8 mouse cellular contexts compared by ENCODE assay signal in the genomic region with DNA sequence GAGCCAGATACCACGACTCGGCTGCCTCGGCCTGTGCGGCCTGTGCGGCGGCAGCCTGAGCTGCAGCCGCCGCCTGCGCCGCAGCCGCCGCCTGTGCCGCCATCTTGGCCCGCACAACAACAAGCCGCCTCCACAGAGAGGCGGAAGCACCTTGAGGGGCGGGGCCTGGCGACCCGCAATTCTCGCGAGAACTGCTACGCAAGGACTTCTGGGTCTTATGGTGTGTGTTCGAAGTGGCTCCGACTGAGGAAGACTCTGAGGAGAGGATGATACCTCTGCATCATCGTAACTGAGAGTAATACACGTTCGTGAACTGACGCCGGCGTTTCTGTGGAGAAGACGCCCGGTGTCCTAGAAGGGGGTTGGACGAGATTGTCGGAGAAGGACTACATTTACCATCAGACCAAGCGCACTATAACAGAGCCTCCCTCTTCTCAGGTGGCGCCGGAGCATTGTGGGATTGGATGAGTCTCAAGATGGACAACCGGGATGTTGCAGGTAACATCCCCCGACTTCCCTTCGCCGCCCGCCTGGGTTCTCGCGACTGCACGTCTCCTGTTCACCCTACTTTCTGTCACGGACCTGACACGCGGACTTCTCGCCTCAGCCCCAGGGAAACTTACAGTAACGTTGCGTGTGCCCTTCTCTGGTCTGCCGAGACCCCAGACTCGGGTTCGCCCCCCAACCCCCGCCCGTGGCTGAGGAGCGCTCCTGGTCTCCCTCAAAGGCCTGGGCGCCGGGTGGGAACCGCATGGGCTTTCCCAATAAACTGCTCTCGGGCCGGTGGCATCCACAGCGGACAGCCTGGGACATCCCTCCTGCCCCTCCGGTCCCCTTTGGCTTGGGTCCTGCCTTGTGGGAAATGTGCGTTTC. TPM values are rescaled to one million over a fixed set of nuclear protein-coding genes. Genes with fewer than 3 reads are reported as not detected.
DNase-seq lines count a peak whose midpoint lies in the region; ATAC-seq and TF ChIP-seq lines count a peak whose summit lies in the region.

Gene Mau2 (minus strand): TSS at position 152 of the 873 bp plus-strand sequence.
Gene Sugp1 (plus strand): TSS at position 231 of the 873 bp plus-strand sequence.

- ATAC-seq in erythroid progenitor cell, adult 5-6 weeks (replicated peaks; ENCODE audit: low FRiP score, poor library complexity, severe bottlenecking): peak; percentile 92
- peak; percentile 93 for ATAC-seq in heart, embryonic 12.5 days (ENCODE audit: insufficient number of reproducible peaks, low FRiP score)
- ATAC-seq in kidney, postnatal 0 days (replicated peaks; ENCODE audit: low FRiP score, low read depth): peak; percentile 94
- peak; percentile 91 for ATAC-seq in liver, embryonic 11.5 days (replicated peaks; ENCODE audit: low FRiP score)
- peak; percentile 95 for ATAC-seq in stomach, embryonic 14.5 days (ENCODE audit: insufficient number of reproducible peaks, insufficient read depth, low FRiP score, low read depth)

- peak within 1 kb of the TSS; percentile 95 for H3K9ac ChIP-seq in heart, embryonic 12.5 days
- H3K9ac ChIP-seq in kidney, postnatal 0 days (ENCODE audit: low read depth, low read length): peak within 1 kb of the TSS; percentile 97
- peak within 1 kb of the TSS; percentile 98 for H3K9ac ChIP-seq in liver, embryonic 11.5 days (ENCODE audit: low read depth, low read length)
- H3K9ac ChIP-seq in stomach, embryonic 14.5 days (replicated peaks; ENCODE audit: low read depth, low read length): peak within 1 kb of the TSS; percentile 88

- WGBS in heart, embryonic 12.5 days: under 1% methylated on average over 65 of the region's 65 CpGs
- under 1% methylated on average over 65 of the region's 65 CpGs for WGBS in kidney, postnatal 0 days
- under 1% methylated on average over 65 of the region's 65 CpGs for WGBS in liver, embryonic 11.5 days
- WGBS in stomach, embryonic 14.5 days: under 1% methylated on average over 65 of the region's 65 CpGs

- no peak for TF ChIP-seq CTCF in kidney, postnatal 0 days (IDR thresholded peaks at IDR 0.05; ENCODE audit: low read depth)

- H3K27ac ChIP-seq in heart, embryonic 12.5 days (ENCODE audit: poor library complexity, severe bottlenecking): peak within 1 kb of the TSS; percentile 23; the same call in 1 of the 2 replicates
- H3K27ac ChIP-seq in kidney, postnatal 0 days: peak within 1 kb of the TSS; percentile 75
- H3K27ac ChIP-seq in liver, embryonic 11.5 days (ENCODE audit: low read depth, low read length): peak within 1 kb of the TSS; percentile 54
- no peak within 1 kb of the TSS for H3K27ac ChIP-seq in stomach, embryonic 14.5 days (ENCODE audit: low read length)

- DNase-seq in CD4-positive helper T cell, adult 2 months (ENCODE audit: low read depth, low spot score): peak; percentile 99
- DNase-seq in brain, embryonic 18.5 days (ENCODE audit: low read depth, low spot score): peak; percentile 93
- peak; percentile 95 for DNase-seq in kidney, postnatal 0 days (ENCODE audit: low spot score)
- peak; percentile 97 for DNase-seq in liver, embryonic 11.5 days (ENCODE audit: low spot score)
- peak; percentile 100 for DNase-seq in naive thymus-derived CD4-positive, alpha-beta T cell, adult 2 months (ENCODE audit: low read depth)

- H3K27me3 ChIP-seq in heart, embryonic 12.5 days (replicated peaks): no peaks in the 10 kb centered on the region
- H3K27me3 ChIP-seq in kidney, postnatal 0 days (ENCODE audit: insufficient read depth, low read length): no peaks in the 10 kb centered on the region
- H3K27me3 ChIP-seq in liver, embryonic 11.5 days (replicated peaks; ENCODE audit: control insufficient read depth, insufficient read depth, low read length): no peaks in the 10 kb centered on the region
- H3K27me3 ChIP-seq in stomach, embryonic 14.5 days (ENCODE audit: control insufficient read depth, insufficient read depth, low read length): no peaks in the 10 kb centered on the region

- H3K4me2 ChIP-seq in heart, embryonic 12.5 days: peak within 1 kb of the TSS; percentile 94
- peak within 1 kb of the TSS; percentile 91 for H3K4me2 ChIP-seq in kidney, postnatal 0 days (ENCODE audit: low read length)
- peak within 1 kb of the TSS; percentile 75 for H3K4me2 ChIP-seq in liver, embryonic 11.5 days
- H3K4me2 ChIP-seq in stomach, embryonic 14.5 days (replicated peaks; ENCODE audit: low read depth, low read length): peak within 1 kb of the TSS; percentile 96

- peaks cover 5% of the 10 kb centered on the region; the same call in 1 of the 2 replicates for H3K36me3 ChIP-seq in heart, embryonic 12.5 days
- no peaks in the 10 kb centered on the region for H3K36me3 ChIP-seq in kidney, postnatal 0 days (ENCODE audit: insufficient read depth, low read length)
- H3K36me3 ChIP-seq in liver, embryonic 11.5 days (ENCODE audit: control insufficient read depth, insufficient read depth, low read length): no peaks in the 10 kb centered on the region
- H3K36me3 ChIP-seq in stomach, embryonic 14.5 days (ENCODE audit: control insufficient read depth, insufficient read depth, low read length): 0 out of 2 replicates have a peak, but pooled peaks cover under 1% of the 10 kb centered on the region

- H3K9me3 ChIP-seq in heart, embryonic 12.5 days (replicated peaks): no peaks in the 10 kb centered on the region
- H3K9me3 ChIP-seq in kidney, postnatal 0 days (replicated peaks; ENCODE audit: low read length): no peaks in the 10 kb centered on the region
- no peaks in the 10 kb centered on the region for H3K9me3 ChIP-seq in liver, embryonic 11.5 days (ENCODE audit: control insufficient read depth, low read length)
- H3K9me3 ChIP-seq in stomach, embryonic 14.5 days (ENCODE audit: control insufficient read depth, low read depth, low read length): no peaks in the 10 kb centered on the region

- peaks cover 34% of the 10 kb centered on the region for H3K4me1 ChIP-seq in heart, embryonic 12.5 days (replicated peaks)
- 0 out of 2 replicates have a peak, but pooled peaks cover 24% of the 10 kb centered on the region for H3K4me1 ChIP-seq in kidney, postnatal 0 days (replicated peaks; ENCODE audit: insufficient read depth, low read length)
- peaks cover 33% of the 10 kb centered on the region for H3K4me1 ChIP-seq in liver, embryonic 11.5 days (replicated peaks; ENCODE audit: control insufficient read depth, insufficient read depth, low read length)
- H3K4me1 ChIP-seq in stomach, embryonic 14.5 days (ENCODE audit: control insufficient read depth, insufficient read depth, low read length): peaks cover 19% of the 10 kb centered on the region

- H3K4me3 ChIP-seq in heart, embryonic 12.5 days: peak within 1 kb of the TSS; percentile 93
- H3K4me3 ChIP-seq in kidney, postnatal 0 days (replicated peaks; ENCODE audit: low read depth, low read length): peak within 1 kb of the TSS; percentile 100
- H3K4me3 ChIP-seq in liver, embryonic 11.5 days (ENCODE audit: low read depth, low read length): peak within 1 kb of the TSS; percentile 99
- H3K4me3 ChIP-seq in stomach, embryonic 14.5 days (ENCODE audit: low read depth, low read length): peak within 1 kb of the TSS; percentile 98

RNA-seq across cellular contexts. Expression of gene Mau2, which starts in this region (rescaled TPM):
- total RNA-seq in erythroid progenitor cell, adult 5-6 weeks (2015; ENCODE audit: low replicate concordance): 27.2 and 35.3 TPM in 2 replicates
- total RNA-seq in erythroid progenitor cell, adult 5-6 weeks (2017; ENCODE audit: low replicate concordance): 39.1 and 39.2 TPM in 2 replicates
- polyA plus RNA-seq in heart, embryonic 12.5 days (2016; fragmentation: Nextera tagmentation; extraction: Ambion mirVana): 39.9 and 42.1 TPM in 2 replicates
- polyA plus RNA-seq in kidney, postnatal 0 days (2015; fragmentation: Nextera tagmentation; extraction: Ambion mirVana): 33.8 and 36.8 TPM in 2 replicates
- 42.1 and 46.5 TPM in 2 replicates for polyA plus RNA-seq in liver, embryonic 11.5 days (2014; fragmentation: Nextera tagmentation; extraction: Ambion mirVana)
- 53.4 and 58.5 TPM in 2 replicates for polyA plus RNA-seq in stomach, embryonic 14.5 days (2014; fragmentation: Nextera tagmentation; extraction: Ambion mirVana)

RNA-seq across cellular contexts. Expression of gene Sugp1, which starts in this region (rescaled TPM):
- total RNA-seq in erythroid progenitor cell, adult 5-6 weeks (2015; ENCODE audit: low replicate concordance): 15.9 and 20.1 TPM in 2 replicates
- 21.0 and 24.9 TPM in 2 replicates for total RNA-seq in erythroid progenitor cell, adult 5-6 weeks (2017; ENCODE audit: low replicate concordance)
- polyA plus RNA-seq in heart, embryonic 12.5 days (2016; fragmentation: Nextera tagmentation; extraction: Ambion mirVana): 32.7 and 34.0 TPM in 2 replicates
- polyA plus RNA-seq in kidney, postnatal 0 days (2015; fragmentation: Nextera tagmentation; extraction: Ambion mirVana): 33.2 and 34.4 TPM in 2 replicates
- polyA plus RNA-seq in liver, embryonic 11.5 days (2014; fragmentation: Nextera tagmentation; extraction: Ambion mirVana): 30.8 and 32.4 TPM in 2 replicates
- polyA plus RNA-seq in stomach, embryonic 14.5 days (2014; fragmentation: Nextera tagmentation; extraction: Ambion mirVana): 35.3 and 40.1 TPM in 2 replicates
